Comparison of ENCODE assay signal across 8 mouse cellular contexts in genomic region chr2:166806813-166807212, GRCm38 (mm10). TPM values are rescaled to one million over a fixed set of nuclear protein-coding genes. Genes with fewer than 3 reads are reported as not detected.
DNase-seq lines count a peak whose midpoint lies in the region; ATAC-seq and TF ChIP-seq lines count a peak whose summit lies in the region.

No protein-coding gene starts in this region.

- peaks cover 16% of the 10 kb centered on the region for H3K4me1 ChIP-seq in heart, embryonic 10.5 days
- H3K4me1 ChIP-seq in testis, adult 2 months (ENCODE audit: control insufficient read depth, insufficient read depth, low read length) = peaks cover 5% of the 10 kb centered on the region; the same call in 1 of the 2 replicates
- peaks cover 43% of the 10 kb centered on the region for H3K4me1 ChIP-seq in liver, embryonic 13.5 days (replicated peaks)

- peaks cover 4% of the 10 kb centered on the region; the same call in 1 of the 2 replicates for H3K36me3 ChIP-seq in heart, embryonic 10.5 days
- no peaks in the 10 kb centered on the region for H3K36me3 ChIP-seq in testis, adult 2 months (ENCODE audit: control insufficient read depth, insufficient read depth, low read length)
- 0 out of 2 replicates have a peak, but pooled peaks cover 2% of the 10 kb centered on the region for H3K36me3 ChIP-seq in liver, embryonic 13.5 days

- no peaks in the 10 kb centered on the region for H3K9me3 ChIP-seq in heart, embryonic 10.5 days
- no peaks in the 10 kb centered on the region for H3K9me3 ChIP-seq in liver, embryonic 13.5 days (replicated peaks)

- no peak overlapping the region for H3K27ac ChIP-seq in heart, embryonic 10.5 days
- no peak overlapping the region for H3K27ac ChIP-seq in testis, adult 2 months (ENCODE audit: control insufficient read depth, insufficient read depth, low read depth, low read length)
- H3K27ac ChIP-seq in liver, embryonic 13.5 days = peak overlapping the region; percentile 86

- 77% methylated on average over 6 of the region's 6 CpGs for WGBS in heart, embryonic 10.5 days
- 67% methylated on average over 6 of the region's 6 CpGs for WGBS in liver, embryonic 13.5 days (ENCODE audit: insufficient replicate concordance)

- H3K4me2 ChIP-seq in liver, embryonic 13.5 days = peak overlapping the region; percentile 91

- TF ChIP-seq POLR2A in testis, adult 2 months (IDR thresholded peaks at IDR 0.05; ENCODE audit: control insufficient read depth, low read depth, low read length) = no peak

- no peak for ATAC-seq in liver, embryonic 13.5 days (ENCODE audit: low read depth)

- peak overlapping the region; percentile 81 for H3K4me3 ChIP-seq in heart, embryonic 10.5 days
- peak overlapping the region; percentile 31; the same call in 1 of the 2 replicates for H3K4me3 ChIP-seq in testis, adult 2 months (ENCODE audit: control insufficient read depth, low read depth, low read length)
- peak overlapping the region; percentile 85 for H3K4me3 ChIP-seq in liver, embryonic 13.5 days (replicated peaks)

- no peak for TF ChIP-seq CTCF in testis, adult 2 months (IDR thresholded peaks at IDR 0.05; ENCODE audit: control insufficient read depth, insufficient read depth, insufficient replicate concordance, low read depth, low read length)

- DNase-seq in heart, embryonic 10.5 days (ENCODE audit: low spot score) = no peak
- DNase-seq in heart, postnatal 10 days = no peak
- DNase-seq in testis, postnatal 10 days (ENCODE audit: low spot score) = no peak
- DNase-seq in liver, embryonic 13.5 days = no peak
- no peak for DNase-seq in cerebellum, postnatal 4 days (ENCODE audit: low spot score in 2 of 2)
- no peak for DNase-seq in left cerebral cortex, adult 8-10 months (ENCODE audit: low spot score in 2 of 2)
- no peak for DNase-seq in cerebellum, adult 11 months

- H3K9ac ChIP-seq in liver, embryonic 13.5 days = peak overlapping the region; percentile 93

- intact Hi-C loops in heart, postnatal 10 days (cut with DNase I) = no loop called here

- H3K27me3 ChIP-seq in heart, embryonic 10.5 days (ENCODE audit: insufficient read depth, poor library complexity, severe bottlenecking) = no peaks in the 10 kb centered on the region
- H3K27me3 ChIP-seq in testis, adult 2 months (ENCODE audit: control insufficient read depth, insufficient read depth, low read length) = no peaks in the 10 kb centered on the region
- H3K27me3 ChIP-seq in liver, embryonic 13.5 days = 0 out of 2 replicates have a peak, but pooled peaks cover 3% of the 10 kb centered on the region

RNA-seq across cellular contexts. Expression of gene Arfgef2, which starts 1.4 kb away (rescaled TPM):
- polyA plus RNA-seq in heart, embryonic 10.5 days (2016; fragmentation: Nextera tagmentation; extraction: Ambion mirVana) = 6.3 and 8.2 TPM in 2 replicates
- total RNA-seq in heart, postnatal 10 days (2021) = 10 to 100 TPM; 40.1 to 43.4 TPM
- 19.1 TPM in 2 replicates for polyA plus RNA-seq in testis, adult 2 months (2012; rRNA removed)
- 3.4 and 5.1 TPM in 2 replicates for polyA plus RNA-seq in liver, embryonic 13.5 days (2015; fragmentation: Nextera tagmentation; extraction: Ambion mirVana)
- total RNA-seq in left cerebral cortex, adult 8-10 months (2022) = 10 to 100 TPM; 60.0 to 78.0 (median 67.7) TPM

RNA-seq across cellular contexts. Expression of gene Trp53rkb, which starts 14.5 kb away (rescaled TPM):
- 8.0 and 13.3 TPM in 2 replicates for polyA plus RNA-seq in heart, embryonic 10.5 days (2016; fragmentation: Nextera tagmentation; extraction: Ambion mirVana)
- total RNA-seq in heart, postnatal 10 days (2021) = 1 to 10 TPM; 3.0 to 3.2 TPM
- 31.2 and 32.0 TPM in 2 replicates for polyA plus RNA-seq in testis, adult 2 months (2012; rRNA removed)
- polyA plus RNA-seq in liver, embryonic 13.5 days (2015; fragmentation: Nextera tagmentation; extraction: Ambion mirVana) = 3.8 and 4.5 TPM in 2 replicates
- 1 to 10 TPM; 4.4 to 8.1 (median 6.1) TPM for total RNA-seq in left cerebral cortex, adult 8-10 months (2022)

Comparison
In these comparisons a context has a peak if more than half of its experiments do, and no peak if none do; other contexts are left out.
1. H3K4me3 ChIP-seq: peak in every context shown above with its lines; median percentile 85 in liver, embryonic 13.5 days; 81 in heart, embryonic 10.5 days; 31 in testis, adult 2 months.